Mouse (Mus musculus) myocyte (in vitro differentiated cells): ENCODE results near the gene Fbxl14. TPM values are rescaled to one million over a fixed set of nuclear protein-coding genes. Genes with fewer than 3 reads are reported as not detected.

Experiments used
- H3K27me3 ChIP-seq: one replicate; pipeline ENCODE4 v1.6.1; 2011; ENCODE audit not compliant: control insufficient read depth, insufficient read depth, insufficient read length
- H3K36me3 ChIP-seq: one replicate; pipeline ENCODE4 v1.6.1; 2011; ENCODE audit not compliant: control insufficient read depth, insufficient read depth
- H3K4me2 ChIP-seq: one replicate; pipeline ENCODE4 v1.6.1; 2011; ENCODE audit warnings: low read depth, control low read depth
- H3K4me3 ChIP-seq: one replicate; pipeline ENCODE4 v1.5.1; 2011; ENCODE audit warnings: mild to moderate bottlenecking, control low read depth, moderate library complexity
- H3K79me2 ChIP-seq: one replicate; pipeline ENCODE4 v1.6.1; 2011; ENCODE audit not compliant: control insufficient read depth, insufficient read depth
- H3ac ChIP-seq: one replicate; pipeline ENCODE4 v1.6.1; 2011; ENCODE audit not compliant: control insufficient read depth, insufficient read length
- CEBPB ChIP-seq: IDR thresholded peaks from 2 replicates; pipeline ENCODE4 v1.6.1; 2011; ENCODE audit warnings: mild to moderate bottlenecking, moderate library complexity; ENCODE audit not compliant: poor library complexity, insufficient read depth, severe bottlenecking
- E2F4 ChIP-seq: IDR thresholded peaks from one replicate; pipeline ENCODE4 v1.6.1; 2011; ENCODE audit warnings: mild to moderate bottlenecking, control low read depth, moderate library complexity; ENCODE audit not compliant: insufficient read depth
- MAX ChIP-seq: IDR thresholded peaks from one replicate; pipeline ENCODE4 v1.6.1; 2011; ENCODE audit warnings: low read depth, mild to moderate bottlenecking, control low read depth
- MYOD1 ChIP-seq, 3 experiments: IDR thresholded peaks; one replicate each; pipeline ENCODE4 v1.6.1; 2011; ENCODE audit warnings: control low read depth in 2 of 3, low read depth in 2 of 3, mild to moderate bottlenecking in 2 of 3, moderate library complexity in 1 of 3; ENCODE audit not compliant: insufficient read length in 2 of 3, control insufficient read depth in 1 of 3
- MYOG ChIP-seq, 3 experiments: IDR thresholded peaks; one replicate each; pipeline ENCODE4 v1.6.1; 2011; ENCODE audit warnings: control low read depth in 2 of 3, low read depth in 2 of 3, mild to moderate bottlenecking in 2 of 3; ENCODE audit not compliant: insufficient read length in 2 of 3, control insufficient read depth in 1 of 3, insufficient read depth in 1 of 3
- POLR2A ChIP-seq: IDR thresholded peaks from one replicate; pipeline ENCODE4 v1.6.1; 2011; ENCODE audit warnings: low read depth, mild to moderate bottlenecking, control low read depth, moderate library complexity; ENCODE audit not compliant: insufficient read length
- POLR2AphosphoS2 ChIP-seq: IDR thresholded peaks from one replicate; pipeline ENCODE4 v1.6.1; 2011; ENCODE audit warnings: low read depth, control low read depth; ENCODE audit not compliant: insufficient read length
- REST ChIP-seq: IDR thresholded peaks from one replicate; pipeline ENCODE4 v1.6.1; 2011; ENCODE audit warnings: mild to moderate bottlenecking, control low read depth, moderate library complexity; ENCODE audit not compliant: insufficient read depth, insufficient read length
- SRF ChIP-seq: IDR thresholded peaks from one replicate; pipeline ENCODE4 v1.6.1; 2011; ENCODE audit warnings: low read depth; ENCODE audit not compliant: control insufficient read depth, insufficient read length
- TCF12 ChIP-seq: IDR thresholded peaks from one replicate; pipeline ENCODE4 v1.6.1; 2011; ENCODE audit warnings: mild to moderate bottlenecking, control low read depth; ENCODE audit not compliant: poor library complexity, insufficient read depth, severe bottlenecking
- TCF3 ChIP-seq: IDR thresholded peaks from one replicate; pipeline ENCODE4 v1.6.1; 2011; ENCODE audit warnings: low read depth, control low read depth; ENCODE audit not compliant: insufficient read length
- USF1 ChIP-seq: IDR thresholded peaks from one replicate; pipeline ENCODE4 v1.6.1; 2011; ENCODE audit warnings: low read depth, mild to moderate bottlenecking, control low read depth, moderate library complexity
- polyA plus RNA-seq: library from polyadenylated mRNA; unstranded; fragments of >200 nt; fragmentation: generic; extraction: Trizol; gene quantifications from one replicate; pipeline ENCODE4 v1.2.1, GENCODE M21; 2012; ENCODE audit warnings: missing spikeins

Fbxl14 gene
- polyA plus RNA-seq, 1 experiment: 13.1 TPM

DNA sequence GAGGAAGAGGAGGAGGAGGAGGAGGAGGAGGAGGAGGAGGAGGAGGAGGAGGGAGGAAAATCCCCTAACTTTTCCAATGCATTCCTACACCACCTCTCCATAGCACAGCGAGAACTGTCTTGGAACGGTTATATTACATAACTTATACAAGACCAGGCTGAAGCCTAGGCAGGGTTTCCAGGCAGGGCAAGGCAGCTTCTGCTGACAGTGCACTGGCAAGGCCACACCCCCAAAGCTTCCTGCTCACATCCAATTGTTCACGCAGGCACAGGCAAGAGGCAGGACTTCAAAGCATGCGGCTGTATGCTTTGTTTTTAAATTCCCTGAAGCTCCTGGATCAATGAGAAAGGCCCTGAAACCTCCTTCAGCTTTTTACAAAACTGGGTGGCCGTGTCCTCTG is 19.8 kb downstream of the Fbxl14 start:
- no peak overlapping the region for H3ac ChIP-seq
- TF ChIP-seq TCF3 (no peak), POLR2A (no peak), MYOD1 (IDR thresholded peaks at IDR 0.05; ENCODE audit: control insufficient read depth in 1 of 3, insufficient read length in 2 of 3, low read depth in 2 of 3) (no peak), REST (no peak), TCF12 (no peak), SRF (no peak), MYOG (IDR thresholded peaks at IDR 0.05; ENCODE audit: control insufficient read depth in 1 of 3, insufficient read depth in 1 of 3, insufficient read length in 2 of 3, low read depth in 2 of 3) (no peak), E2F4 (no peak), CEBPB (no peak), USF1 (no peak), MAX (no peak), POLR2AphosphoS2 (no peak)
- H3K79me2 ChIP-seq: no peaks in the 10 kb centered on the region
- no peak overlapping the region for H3K4me3 ChIP-seq
- no peaks in the 10 kb centered on the region for H3K27me3 ChIP-seq
- H3K4me2 ChIP-seq: no peak overlapping the region
- H3K36me3 ChIP-seq: no peaks in the 10 kb centered on the region

DNA sequence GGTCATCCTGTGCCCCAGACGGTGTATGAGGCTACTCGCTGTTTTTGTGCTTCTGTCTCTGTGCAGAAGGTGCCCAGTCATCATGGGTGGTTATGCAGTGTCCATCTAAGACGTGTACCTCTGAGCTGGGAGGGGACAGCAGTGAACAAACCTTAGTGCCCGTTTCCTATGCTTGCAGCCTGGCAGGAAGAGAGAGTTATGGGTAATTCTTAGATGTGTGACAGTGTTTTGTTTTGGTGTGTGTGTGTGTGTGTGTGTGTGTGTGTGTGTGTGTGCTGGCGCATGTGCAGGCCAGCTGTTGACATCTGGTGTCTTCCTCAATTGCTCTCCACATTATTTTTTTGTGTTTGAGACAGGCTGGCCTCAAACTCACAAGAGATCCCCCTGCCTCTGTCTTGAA is 20.6 kb downstream of the Fbxl14 start:
- no peak overlapping the region for H3ac ChIP-seq
- H3K36me3 ChIP-seq: no peaks in the 10 kb centered on the region
- TF ChIP-seq TCF12 (no peak), POLR2AphosphoS2 (no peak), CEBPB (no peak), REST (no peak), MYOD1 (IDR thresholded peaks at IDR 0.05; ENCODE audit: control insufficient read depth in 1 of 3, insufficient read length in 2 of 3, low read depth in 2 of 3) (no peak), TCF3 (no peak), MYOG (IDR thresholded peaks at IDR 0.05; ENCODE audit: control insufficient read depth in 1 of 3, insufficient read depth in 1 of 3, insufficient read length in 2 of 3, low read depth in 2 of 3) (no peak), USF1 (no peak), POLR2A (no peak), MAX (no peak), E2F4 (no peak), SRF (no peak)
- H3K79me2 ChIP-seq: no peaks in the 10 kb centered on the region
- no peak overlapping the region for H3K4me3 ChIP-seq
- no peaks in the 10 kb centered on the region for H3K27me3 ChIP-seq
- no peak overlapping the region for H3K4me2 ChIP-seq

- H3K27me3 ChIP-seq: no peaks in the 10 kb centered on the region
- no peak overlapping the region for H3K4me3 ChIP-seq
- no peaks in the 10 kb centered on the region for H3K79me2 ChIP-seq
- H3K4me2 ChIP-seq: no peak overlapping the region
- TF ChIP-seq E2F4: no peak
- TF ChIP-seq MYOD1 (IDR thresholded peaks at IDR 0.05; ENCODE audit: control insufficient read depth in 1 of 3, insufficient read length in 2 of 3, low read depth in 2 of 3): no peak
- no peak for TF ChIP-seq POLR2AphosphoS2
- H3K36me3 ChIP-seq: no peaks in the 10 kb centered on the region
- H3ac ChIP-seq: no peak overlapping the region
Observed at GRCm38 (mm10) chr6:119502031-119502430, 22.6 kb downstream of the Fbxl14 start.

DNA sequence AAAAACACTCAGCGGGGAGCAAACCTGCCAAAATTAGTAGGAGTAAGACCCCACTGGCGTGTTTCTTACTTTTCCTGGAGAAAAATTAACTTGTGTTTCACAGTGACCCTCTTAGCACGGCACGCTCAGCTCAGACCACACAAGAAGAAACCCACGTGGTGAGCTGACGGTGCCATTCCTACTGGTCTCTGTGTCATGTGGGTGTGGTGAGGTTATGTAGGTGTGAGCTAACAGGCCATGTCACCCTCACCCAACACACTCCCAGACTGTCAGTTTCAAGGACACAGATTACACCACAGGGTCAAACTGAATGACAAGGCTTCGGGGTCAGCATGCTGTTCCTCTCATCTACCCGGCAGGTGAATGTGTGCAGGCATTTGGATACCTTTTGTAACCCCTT is 25.3 kb downstream of the Fbxl14 start:
- H3K4me2 ChIP-seq: no peak overlapping the region
- TF ChIP-seq MYOD1 (IDR thresholded peaks at IDR 0.05; ENCODE audit: control insufficient read depth in 1 of 3, insufficient read length in 2 of 3, low read depth in 2 of 3): no peak
- no peak for TF ChIP-seq TCF3
- no peak for TF ChIP-seq POLR2A
- no peak for TF ChIP-seq TCF12
- TF ChIP-seq CEBPB: no peak
- no peak for TF ChIP-seq REST
- no peak for TF ChIP-seq MAX
- no peak for TF ChIP-seq SRF
- no peak for TF ChIP-seq USF1
- TF ChIP-seq POLR2AphosphoS2: no peak
- no peak for TF ChIP-seq MYOG (IDR thresholded peaks at IDR 0.05; ENCODE audit: control insufficient read depth in 1 of 3, insufficient read depth in 1 of 3, insufficient read length in 2 of 3, low read depth in 2 of 3)
- H3K27me3 ChIP-seq: no peaks in the 10 kb centered on the region
- H3ac ChIP-seq: no peak overlapping the region
- no peaks in the 10 kb centered on the region for H3K79me2 ChIP-seq
- H3K36me3 ChIP-seq: no peaks in the 10 kb centered on the region
- H3K4me3 ChIP-seq: no peak overlapping the region

DNA sequence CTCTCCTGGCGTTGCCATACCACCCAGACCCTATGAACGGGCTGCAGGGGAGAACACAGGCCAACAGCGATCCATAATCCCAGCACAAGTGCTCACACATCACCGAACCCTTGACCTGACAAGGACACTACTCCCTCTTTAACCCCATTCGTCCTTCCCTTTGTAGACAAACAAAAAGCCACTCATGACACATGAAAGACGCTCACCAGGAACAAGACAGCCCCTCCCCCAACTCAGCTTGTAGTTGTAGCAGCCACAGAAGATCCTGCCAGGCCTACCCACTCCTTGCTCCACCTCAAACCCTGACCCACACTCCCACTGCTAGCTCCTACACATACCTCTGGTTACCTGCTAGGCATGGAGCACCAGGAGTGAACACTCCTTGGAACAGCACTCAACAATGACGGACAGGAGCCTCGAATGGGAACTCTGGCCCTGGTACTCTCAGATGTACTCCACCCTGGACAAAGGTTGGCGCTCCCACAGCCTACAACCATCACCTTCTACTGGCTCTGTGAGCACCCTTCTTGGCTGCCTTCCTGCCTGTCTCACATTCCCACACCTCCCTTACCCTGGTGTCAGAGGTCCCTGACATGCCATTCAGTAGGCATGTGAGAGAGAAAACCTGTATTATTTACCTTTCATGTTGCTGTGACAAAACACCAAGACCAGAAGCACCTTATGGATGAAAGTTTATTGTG is 26.2 kb downstream of the Fbxl14 start:
- H3K4me2 ChIP-seq: no peak overlapping the region
- no peak overlapping the region for H3ac ChIP-seq
- no peak overlapping the region for H3K4me3 ChIP-seq
- no peaks in the 10 kb centered on the region for H3K27me3 ChIP-seq
- H3K36me3 ChIP-seq: no peaks in the 10 kb centered on the region
- H3K79me2 ChIP-seq: no peaks in the 10 kb centered on the region
- TF ChIP-seq MYOG (IDR thresholded peaks at IDR 0.05; ENCODE audit: control insufficient read depth in 1 of 3, insufficient read depth in 1 of 3, insufficient read length in 2 of 3, low read depth in 2 of 3): no peak
- TF ChIP-seq MYOD1 (IDR thresholded peaks at IDR 0.05; ENCODE audit: control insufficient read depth in 1 of 3, insufficient read length in 2 of 3, low read depth in 2 of 3): no peak
- no peak for TF ChIP-seq USF1
